Mouse (Mus musculus) ES-E14 (cell line): ENCODE measurements around the gene Clec18a. TPM values are rescaled to one million over a fixed set of nuclear protein-coding genes. Genes with fewer than 3 reads are reported as not detected.
A peak's percentile ranks its signal among the peaks of the same experiment; 100 is the strongest.
"Not testable (repeated sequence)": the region's sequence is repeated elsewhere in the genome, so short reads cannot be mapped to it uniquely, and the experiment has no call there.

Source experiments
- DNase-seq: peaks from one replicate; pipeline ENCODE4 v3.0.0-alpha.2; 2013; ENCODE audit warnings: low read depth, low spot score
- H3K27ac ChIP-seq: 2 replicates; pipeline ENCODE4 v1.5.1; 2012; ENCODE audit warnings: low read depth, mild to moderate bottlenecking, low read length, moderate library complexity, mixed read lengths; ENCODE audit not compliant: poor library complexity, insufficient read depth, severe bottlenecking
- H3K36me3 ChIP-seq: 2 replicates; pipeline ENCODE4 v1.6.1; 2012; ENCODE audit warnings: mild to moderate bottlenecking, low read length, moderate library complexity, mixed read lengths; ENCODE audit not compliant: control insufficient read depth, poor library complexity, insufficient read depth, severe bottlenecking
- H3K4me1 ChIP-seq, 2 experiments: fragments of 150-350 bp in 1 of 2; sonication (generic) in 1 of 2; 2 replicates each; pipeline ENCODE4 v1.6.1; 2012; ENCODE audit warnings: low read length in 2 of 2, mild to moderate bottlenecking in 1 of 2, mixed read lengths in 1 of 2; ENCODE audit not compliant: control insufficient read depth in 2 of 2, insufficient read depth in 2 of 2, poor library complexity in 1 of 2
- H3K4me3 ChIP-seq, 2 experiments: fragments of 150-350 bp in 1 of 2; sonication (generic) in 1 of 2; 2 replicates each; pipeline ENCODE4 v1.5.1; 2012; ENCODE audit warnings: low read length in 2 of 2, low read depth in 1 of 2, mild to moderate bottlenecking in 1 of 2, mixed read lengths in 1 of 2; ENCODE audit not compliant: insufficient read depth in 1 of 2, poor library complexity in 1 of 2, severe bottlenecking in 1 of 2
- H3K9ac ChIP-seq: 2 replicates; pipeline ENCODE4 v1.6.1; 2012; ENCODE audit warnings: low read depth, mild to moderate bottlenecking, low read length, mixed read lengths; ENCODE audit not compliant: poor library complexity, insufficient read depth, severe bottlenecking
- H3K9me3 ChIP-seq: fragments of 150-350 bp; sonication (generic); 2 replicates; pipeline ENCODE4 v1.6.1; 2012; ENCODE audit warnings: low read depth, mild to moderate bottlenecking, low read length; ENCODE audit not compliant: control insufficient read depth, insufficient read depth
- CHD2 ChIP-seq: IDR thresholded peaks from 2 replicates; pipeline ENCODE4 v1.6.1; 2014; ENCODE audit warnings: mild to moderate bottlenecking, low read depth, low read length, inconsistent platforms
- HCFC1 ChIP-seq: IDR thresholded peaks from 2 replicates; pipeline ENCODE4 v1.6.1; 2012; ENCODE audit warnings: low read length, inconsistent platforms, borderline replicate concordance; ENCODE audit not compliant: insufficient read depth
- MAFK ChIP-seq: IDR thresholded peaks from 2 replicates; pipeline ENCODE4 v1.6.1; 2014; ENCODE audit warnings: mild to moderate bottlenecking, low read depth, low read length, inconsistent platforms; ENCODE audit not compliant: insufficient read depth
- ZC3H11A ChIP-seq: IDR thresholded peaks from 2 replicates; pipeline ENCODE4 v1.6.1; 2012; ENCODE audit warnings: low read depth, mild to moderate bottlenecking, inconsistent platforms, low read length, borderline replicate concordance
- ZNF384 ChIP-seq: IDR thresholded peaks from 2 replicates; pipeline ENCODE4 v1.6.1; 2012; ENCODE audit warnings: low read depth, low read length, inconsistent platforms
- in situ Hi-C, 2 experiments: fragments of 600-800 bp; cut with MboI; formaldehyde crosslinking; loops; one replicate each; pipeline ENCODE4 v1.15.1; 2025; ENCODE audit warnings: low sequenced_read_pairs in 2 of 2, inconsistent platforms in 1 of 2; ENCODE audit not compliant: unreplicated experiment in 2 of 2
- total RNA-seq: library from RNA; depleted of rRNA; stranded (reverse); fragments of 300-350 nt; gene quantifications from 2 replicates; pipeline ENCODE4 v1.2.3, GENCODE M21; 2012

Clec18a gene
- total RNA-seq, 1 experiment: 0.22 TPM

GRCm38 (mm10) chr8:111079861-111080271 is 12.4 kb downstream of the Clec18a start:
- Histone ChIP-seq H3K36me3 (no peaks in the 10 kb centered on the region), H3K9me3 (no peaks in the 10 kb centered on the region), H3K9ac (no peak overlapping the region), H3K4me1 (peaks cover 0 to 3% of the 10 kb centered on the region in 2 experiments; a peak in 1 of 4 replicates), H3K27ac (no peak overlapping the region), H3K4me3 (no peak overlapping the region)
- in situ Hi-C loops: no loop called here
- no peak for DNase-seq
- no peak for TF ChIP-seq CHD2
- no peak for TF ChIP-seq ZNF384
- no peak for TF ChIP-seq HCFC1
- TF ChIP-seq ZC3H11A: no peak
- TF ChIP-seq MAFK: no peak

GRCm38 (mm10) chr8:111079461-111079860 is 12.8 kb downstream of the Clec18a start:
- no peak overlapping the region for H3K9ac ChIP-seq
- DNase-seq: no peak
- TF ChIP-seq HCFC1 (no peak), ZNF384 (no peak), MAFK (no peak), ZC3H11A (no peak), CHD2 (no peak)
- no peak overlapping the region for H3K4me3 ChIP-seq
- in situ Hi-C loops: no loop called here
- no peak overlapping the region for H3K27ac ChIP-seq
- H3K36me3 ChIP-seq: no peaks in the 10 kb centered on the region
- H3K9me3 ChIP-seq: no peaks in the 10 kb centered on the region
- peaks cover 0 to 3% of the 10 kb centered on the region in 2 experiments; a peak in 1 of 4 replicates for H3K4me1 ChIP-seq

GRCm38 (mm10) chr8:111075926-111076325 is 16.3 kb downstream of the Clec18a start:
- H3K4me3 ChIP-seq: no peak overlapping the region

GRCm38 (mm10) chr8:111068660-111069059 is 23.6 kb downstream of the Clec18a start:
- DNase-seq, H3K4me1 ChIP-seq, H3K4me3 ChIP-seq, H3K27ac ChIP-seq, H3K36me3 ChIP-seq, in situ Hi-C loops, H3K9me3 ChIP-seq, H3K9ac ChIP-seq: not testable (repeated sequence)

More at GRCm38 (mm10) chr8:111075926-111076325, 16.3 kb downstream of the Clec18a start:
- H3K9ac ChIP-seq: no peak overlapping the region
- no peaks in the 10 kb centered on the region for H3K36me3 ChIP-seq
- in situ Hi-C loops: no loop called here
- no peak for TF ChIP-seq ZC3H11A
- no peak for TF ChIP-seq ZNF384
- no peak for TF ChIP-seq HCFC1
- no peak for TF ChIP-seq CHD2
- no peak for TF ChIP-seq MAFK
- H3K27ac ChIP-seq: no peak overlapping the region
- H3K4me1 ChIP-seq: peaks cover 0 to 3% of the 10 kb centered on the region in 2 experiments; a peak in 1 of 4 replicates
- DNase-seq: no peak
- H3K9me3 ChIP-seq: no peaks in the 10 kb centered on the region

GRCm38 (mm10) chr8:111067439-111067838 is 24.8 kb downstream of the Clec18a start:
- in situ Hi-C loops: no loop called here
- no peaks in the 10 kb centered on the region for H3K36me3 ChIP-seq
- peak overlapping the region in 1 of 2 experiments; percentile 17; a peak in 1 of 4 replicates for H3K4me3 ChIP-seq
- H3K9me3 ChIP-seq: no peaks in the 10 kb centered on the region; the same call in 1 of the 2 replicates
- no peak overlapping the region for H3K27ac ChIP-seq
- H3K9ac ChIP-seq: no peak overlapping the region
- TF ChIP-seq CHD2 (no peak), ZC3H11A (no peak), ZNF384 (no peak), HCFC1 (no peak), MAFK (no peak)
- peak; percentile 66 for DNase-seq
- peaks cover 0 to 2% of the 10 kb centered on the region in 2 experiments; a peak in 3 of 4 replicates for H3K4me1 ChIP-seq
